Mouse (Mus musculus): ENCODE data around the gene Olfr816. TPM values are rescaled to one million over a fixed set of nuclear protein-coding genes. Genes with fewer than 3 reads are reported as not detected.
"Not testable (repeated sequence)": the region's sequence is repeated elsewhere in the genome, so short reads cannot be mapped to it uniquely, and the experiment has no call there.

Olfr816 gene
- polyA plus RNA-seq (2015; fragmentation: Nextera tagmentation; extraction: Ambion mirVana) = not detected in 2 replicates

GRCm38 (mm10) chr10:129915497-129915896 lies at the start of gene Olfr816:
Olfr816 (minus strand) TSS chr10:129915597.
- H3K27me3 ChIP-seq = no peaks in the 10 kb centered on the region
- no peaks in the 10 kb centered on the region for H3K36me3 ChIP-seq
- no peak within 1 kb of the TSS for H3K9ac ChIP-seq
- H3K4me2 ChIP-seq (replicated peaks) = no peak within 1 kb of the TSS
- no peaks in the 10 kb centered on the region for H3K4me1 ChIP-seq
- 62% methylated on average over 1 of the region's 1 CpGs for WGBS
- ATAC-seq (ENCODE audit: low FRiP score, low read depth) = no peak
- no peak within 1 kb of the TSS for H3K27ac ChIP-seq
- no peaks in the 10 kb centered on the region for H3K9me3 ChIP-seq
- H3K4me3 ChIP-seq = no peak within 1 kb of the TSS

- ATAC-seq (ENCODE audit: low FRiP score, low read depth) = no peak
- H3K9ac ChIP-seq = no peak within 1 kb of the TSS
- no peaks in the 10 kb centered on the region for H3K4me1 ChIP-seq
- no peaks in the 10 kb centered on the region for H3K27me3 ChIP-seq
- H3K27ac ChIP-seq = no peak within 1 kb of the TSS
- H3K4me2 ChIP-seq (replicated peaks) = no peak within 1 kb of the TSS
- no peaks in the 10 kb centered on the region for H3K36me3 ChIP-seq
- 87% methylated on average over 2 of the region's 2 CpGs for WGBS
- no peak within 1 kb of the TSS for H3K4me3 ChIP-seq
- H3K9me3 ChIP-seq = no peaks in the 10 kb centered on the region
Observed at GRCm38 (mm10) chr10:129949000-129949399, 33.6 kb upstream of the Olfr816 start, which contains the start of gene Olfr818. Olfr818 (minus strand) TSS chr10:129949100.

- WGBS = 50% methylated on average over 1 of the region's 1 CpGs
- H3K4me2 ChIP-seq (replicated peaks); H3K9me3 ChIP-seq; H3K27me3 ChIP-seq; H3K4me3 ChIP-seq; H3K27ac ChIP-seq; H3K36me3 ChIP-seq; H3K9ac ChIP-seq; H3K4me1 ChIP-seq; ATAC-seq (ENCODE audit: low FRiP score, low read depth): not testable (repeated sequence)
Observed at GRCm38 (mm10) chr10:129905767-129906166, 9.6 kb downstream of the Olfr816 start, which contains the start of gene Olfr815. Olfr815 (minus strand) TSS chr10:129905867.

DNA sequence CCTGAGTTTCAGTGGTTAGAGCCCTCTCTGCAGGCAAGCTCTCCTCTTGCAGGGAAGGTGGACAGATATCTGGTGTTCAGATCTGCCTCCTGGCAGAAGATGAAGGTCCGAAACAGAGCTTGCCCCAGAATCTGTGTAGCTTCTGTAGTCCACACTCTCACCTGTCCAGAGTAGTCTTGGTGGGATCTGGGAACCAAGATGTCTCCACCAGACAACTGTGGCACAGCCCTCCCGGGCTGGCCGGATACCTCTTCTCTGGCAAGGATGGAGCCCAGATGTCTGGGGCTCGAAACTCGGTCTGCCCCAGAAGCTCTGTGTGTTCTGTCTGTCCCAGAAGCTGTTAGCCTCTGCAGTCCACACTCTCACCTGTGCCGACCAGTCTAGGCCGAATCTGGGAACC lies 29.5 kb downstream of the Olfr816 start:
- Histone ChIP-seq H3K4me2 (replicated peaks) (no peak overlapping the region), H3K36me3 (no peaks in the 10 kb centered on the region), H3K27me3 (no peaks in the 10 kb centered on the region), H3K9ac (no peak overlapping the region), H3K4me3 (no peak overlapping the region), H3K27ac (no peak overlapping the region), H3K9me3 (no peaks in the 10 kb centered on the region), H3K4me1 (no peaks in the 10 kb centered on the region)
- WGBS = 89% methylated on average over 7 of the region's 7 CpGs
- no peak for ATAC-seq (ENCODE audit: low FRiP score, low read depth)

DNA sequence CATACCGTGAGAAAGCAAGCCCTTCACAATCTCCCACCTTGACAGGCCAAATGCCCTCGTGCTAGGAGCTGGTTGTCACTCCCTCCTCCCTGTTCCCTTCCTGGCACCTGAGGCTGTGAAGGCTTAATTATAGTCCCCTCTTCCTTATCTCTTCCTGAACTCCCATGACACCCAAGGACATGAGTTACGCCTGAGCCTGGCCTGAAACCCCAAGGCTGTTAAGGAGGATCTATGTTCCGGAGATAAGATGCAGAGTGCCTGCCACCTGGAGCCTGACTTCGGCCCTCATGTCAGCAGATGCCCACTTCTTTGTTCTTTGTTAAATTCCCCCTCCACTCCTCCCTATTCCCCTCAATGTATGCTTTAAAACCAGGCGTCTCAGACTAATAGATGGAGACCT lies 29.9 kb downstream of the Olfr816 start:
- ATAC-seq (ENCODE audit: low FRiP score, low read depth); H3K27ac ChIP-seq; H3K9me3 ChIP-seq; H3K4me1 ChIP-seq; H3K27me3 ChIP-seq; H3K4me2 ChIP-seq (replicated peaks); H3K9ac ChIP-seq; H3K36me3 ChIP-seq; H3K4me3 ChIP-seq: not testable (repeated sequence)
- WGBS = 65% methylated on average over 6 of the region's 6 CpGs

GRCm38 (mm10) chr10:129879751-129880150 lies 35.6 kb downstream of the Olfr816 start, which contains the start of gene Olfr814:
Olfr814 (minus strand) TSS chr10:129879851.
- ATAC-seq (ENCODE audit: low FRiP score, low read depth); H3K9ac ChIP-seq; H3K27ac ChIP-seq; H3K4me1 ChIP-seq; H3K9me3 ChIP-seq; H3K4me2 ChIP-seq (replicated peaks); H3K4me3 ChIP-seq; H3K36me3 ChIP-seq; H3K27me3 ChIP-seq: not testable (repeated sequence)
- 45% methylated on average over 1 of the region's 1 CpGs for WGBS

Other genes with a start within 250 kb of the Olfr816 start
- not detected in 2 replicates for gene Olfr801, start 241.7 kb downstream of the Olfr816 start, polyA plus RNA-seq (2015; fragmentation: Nextera tagmentation; extraction: Ambion mirVana)
- gene Olfr802, start 227.4 kb downstream of the Olfr816 start, polyA plus RNA-seq (2015; fragmentation: Nextera tagmentation; extraction: Ambion mirVana) = not detected in 2 replicates
- not detected in 2 replicates for gene Olfr803, start 221.3 kb downstream of the Olfr816 start, polyA plus RNA-seq (2015; fragmentation: Nextera tagmentation; extraction: Ambion mirVana)
- not detected in 2 replicates for gene Olfr804, start 212.4 kb downstream of the Olfr816 start, polyA plus RNA-seq (2015; fragmentation: Nextera tagmentation; extraction: Ambion mirVana)
- gene Olfr805, start 186.2 kb downstream of the Olfr816 start, polyA plus RNA-seq (2015; fragmentation: Nextera tagmentation; extraction: Ambion mirVana) = not detected in 2 replicates
- gene Olfr806, start 173.7 kb downstream of the Olfr816 start, polyA plus RNA-seq (2015; fragmentation: Nextera tagmentation; extraction: Ambion mirVana) = not detected in 2 replicates
- not detected in 2 replicates for gene Olfr807, start 157.8 kb downstream of the Olfr816 start, polyA plus RNA-seq (2015; fragmentation: Nextera tagmentation; extraction: Ambion mirVana)
- gene Olfr808, start 150.1 kb downstream of the Olfr816 start, polyA plus RNA-seq (2015; fragmentation: Nextera tagmentation; extraction: Ambion mirVana) = not detected in 2 replicates
- gene Olfr809, start 141.0 kb downstream of the Olfr816 start, polyA plus RNA-seq (2015; fragmentation: Nextera tagmentation; extraction: Ambion mirVana) = not detected in 2 replicates
- not detected in 2 replicates for gene Olfr810, start 120.7 kb downstream of the Olfr816 start, polyA plus RNA-seq (2015; fragmentation: Nextera tagmentation; extraction: Ambion mirVana)
- not detected in 2 replicates for gene Olfr811, start 111.2 kb downstream of the Olfr816 start, polyA plus RNA-seq (2015; fragmentation: Nextera tagmentation; extraction: Ambion mirVana)
- not detected in 2 replicates for gene Olfr812, start 69.5 kb downstream of the Olfr816 start, polyA plus RNA-seq (2015; fragmentation: Nextera tagmentation; extraction: Ambion mirVana)
- gene Olfr813, start 60.2 kb downstream of the Olfr816 start, polyA plus RNA-seq (2015; fragmentation: Nextera tagmentation; extraction: Ambion mirVana) = not detected in 2 replicates
- not detected in 2 replicates for gene Olfr814, start 35.7 kb downstream of the Olfr816 start, polyA plus RNA-seq (2015; fragmentation: Nextera tagmentation; extraction: Ambion mirVana)
- not detected in 2 replicates for gene Olfr815, start 9.7 kb downstream of the Olfr816 start, polyA plus RNA-seq (2015; fragmentation: Nextera tagmentation; extraction: Ambion mirVana)
- gene Olfr818, start 33.5 kb upstream of the Olfr816 start, polyA plus RNA-seq (2015; fragmentation: Nextera tagmentation; extraction: Ambion mirVana) = not detected in 2 replicates
- not detected in 2 replicates for gene Olfr819, start 51.7 kb upstream of the Olfr816 start, polyA plus RNA-seq (2015; fragmentation: Nextera tagmentation; extraction: Ambion mirVana)
- gene Olfr247, start 60.5 kb upstream of the Olfr816 start, polyA plus RNA-seq (2015; fragmentation: Nextera tagmentation; extraction: Ambion mirVana) = not detected in 2 replicates
- gene Gm10310, start 69.5 kb upstream of the Olfr816 start, polyA plus RNA-seq (2015; fragmentation: Nextera tagmentation; extraction: Ambion mirVana) = not detected in 2 replicates
- not detected in 2 replicates for gene Olfr820, start 97.0 kb upstream of the Olfr816 start, polyA plus RNA-seq (2015; fragmentation: Nextera tagmentation; extraction: Ambion mirVana)
- not detected in 2 replicates for gene Olfr821, start 114.8 kb upstream of the Olfr816 start, polyA plus RNA-seq (2015; fragmentation: Nextera tagmentation; extraction: Ambion mirVana)
- not detected in 2 replicates for gene Olfr822, start 155.6 kb upstream of the Olfr816 start, polyA plus RNA-seq (2015; fragmentation: Nextera tagmentation; extraction: Ambion mirVana)
- not detected in 2 replicates for gene Olfr823, start 199.8 kb upstream of the Olfr816 start, polyA plus RNA-seq (2015; fragmentation: Nextera tagmentation; extraction: Ambion mirVana)
- not detected in 2 replicates for gene Olfr824, start 214.4 kb upstream of the Olfr816 start, polyA plus RNA-seq (2015; fragmentation: Nextera tagmentation; extraction: Ambion mirVana)